Mouse (Mus musculus) liver, embryonic 16.5 days (tissue): Measurements from ENCODE around the gene Cntnap2. TPM values are rescaled to one million over a fixed set of nuclear protein-coding genes. Genes with fewer than 3 reads are reported as not detected.

ENCODE experiments used
- ATAC-seq: fragments of 200-750 bp; cut with Nextera tagmentation; 2 replicates; pipeline ENCODE4 v1.8.0; 2017; ENCODE audit warnings: low read depth, mild to moderate bottlenecking, moderate number of reproducible peaks, moderate library complexity
- H3K27ac ChIP-seq: fragments of 300-500 bp; sonication (generic); 2 replicates; pipeline ENCODE4 v1.5.1; 2014; ENCODE audit warnings: mild to moderate bottlenecking, low read length
- H3K27me3 ChIP-seq: fragments of 300-500 bp; sonication (generic); 2 replicates; pipeline ENCODE4 v1.6.1; 2014; ENCODE audit warnings: low read depth, low read length, mixed read lengths; ENCODE audit not compliant: control insufficient read depth, insufficient read depth
- H3K36me3 ChIP-seq: fragments of 300-500 bp; sonication (generic); 2 replicates; pipeline ENCODE4 v1.6.1; 2014; ENCODE audit warnings: mild to moderate bottlenecking; ENCODE audit not compliant: control insufficient read depth, insufficient read depth
- H3K4me1 ChIP-seq: fragments of 300-500 bp; sonication (generic); 2 replicates; pipeline ENCODE4 v1.6.1; 2014; ENCODE audit warnings: low read depth, low read length, mixed read lengths; ENCODE audit not compliant: control insufficient read depth
- H3K4me2 ChIP-seq: fragments of 300-500 bp; sonication (generic); 2 replicates; pipeline ENCODE4 v1.6.1; 2014; ENCODE audit warnings: low read depth, low read length, mixed read lengths
- H3K4me3 ChIP-seq: fragments of 300-500 bp; sonication (generic); 2 replicates; pipeline ENCODE4 v1.5.1; 2014; ENCODE audit warnings: low read depth, mild to moderate bottlenecking, low read length
- H3K9ac ChIP-seq: fragments of 300-500 bp; sonication (generic); 2 replicates; pipeline ENCODE4 v1.6.1; 2014; ENCODE audit warnings: low read depth, low read length
- H3K9me3 ChIP-seq: fragments of 300-500 bp; sonication (generic); replicated peaks from 2 replicates; pipeline ENCODE4 v1.6.1; 2016; ENCODE audit warnings: low read length; ENCODE audit not compliant: control insufficient read depth
- WGBS: fragments of 180-500 bp; shearing (Covaris S2); extraction: QIAGEN DNeasy Blood & Tissue Kit; methylation state at CpG from one replicate; pipeline ENCODE4 v1.1.7; 2014; ENCODE audit not compliant: insufficient replicate concordance; 5-methylcytosine and 5-hydroxymethylcytosine counted together
- polyA plus RNA-seq: library from polyadenylated mRNA; unstranded; fragments of >200 nt; fragmentation: Nextera tagmentation; extraction: Ambion mirVana; gene quantifications from 2 replicates; pipeline ENCODE4 v1.2.1, GENCODE M21; 2015

Cntnap2 gene
- polyA plus RNA-seq, 1 experiment from 2014 or later, result 0.19 TPM

- no peak for ATAC-seq
- H3K9me3 ChIP-seq, result no peaks in the 10 kb centered on the region
- no peak overlapping the region for H3K4me2 ChIP-seq
- no peaks in the 10 kb centered on the region for H3K27me3 ChIP-seq
- H3K36me3 ChIP-seq, result no peaks in the 10 kb centered on the region
- no peak overlapping the region for H3K4me3 ChIP-seq
- 55% methylated on average over 2 of the region's 2 CpGs for WGBS
- H3K27ac ChIP-seq, result no peak overlapping the region
- H3K9ac ChIP-seq, result no peak overlapping the region
- H3K4me1 ChIP-seq, result no peaks in the 10 kb centered on the region
These were observed 145.9 kb downstream of the Cntnap2 start for GRCm38 (mm10) chr6:45205039-45205438.

GRCm38 (mm10) chr6:45214330-45214729 is 155.2 kb downstream of the Cntnap2 start:
- H3K9me3 ChIP-seq, result no peaks in the 10 kb centered on the region

GRCm38 (mm10) chr6:45229002-45229401 is 169.8 kb downstream of the Cntnap2 start:
- ATAC-seq, result no peak
- no peak overlapping the region for H3K27ac ChIP-seq
- H3K4me2 ChIP-seq, result no peak overlapping the region
- H3K27me3 ChIP-seq, result no peaks in the 10 kb centered on the region
- H3K9ac ChIP-seq, result no peak overlapping the region
- no peak overlapping the region for H3K4me3 ChIP-seq
- H3K4me1 ChIP-seq, result no peaks in the 10 kb centered on the region
- WGBS, result 56% methylated on average over 1 of the region's 1 CpGs
- H3K36me3 ChIP-seq, result no peaks in the 10 kb centered on the region
- no peaks in the 10 kb centered on the region for H3K9me3 ChIP-seq

More at GRCm38 (mm10) chr6:45214330-45214729, 155.2 kb downstream of the Cntnap2 start:
- Histone ChIP-seq H3K27me3 (no peaks in the 10 kb centered on the region), H3K4me2 (no peak overlapping the region), H3K36me3 (no peaks in the 10 kb centered on the region), H3K9ac (no peak overlapping the region), H3K4me1 (no peaks in the 10 kb centered on the region), H3K27ac (no peak overlapping the region), H3K4me3 (no peak overlapping the region)
- WGBS, result 31% methylated on average over 1 of the region's 1 CpGs
- no peak for ATAC-seq

- 63% methylated on average over 3 of the region's 3 CpGs for WGBS
- no peak overlapping the region for H3K4me3 ChIP-seq
- no peaks in the 10 kb centered on the region for H3K9me3 ChIP-seq
- H3K27me3 ChIP-seq, result no peaks in the 10 kb centered on the region
- H3K9ac ChIP-seq, result no peak overlapping the region
- no peak for ATAC-seq
- H3K4me1 ChIP-seq, result no peaks in the 10 kb centered on the region
- no peak overlapping the region for H3K27ac ChIP-seq
- H3K4me2 ChIP-seq, result no peak overlapping the region
- H3K36me3 ChIP-seq, result no peaks in the 10 kb centered on the region
These were observed 173.4 kb downstream of the Cntnap2 start for GRCm38 (mm10) chr6:45232571-45232970.

- Histone ChIP-seq H3K9ac (no peak overlapping the region), H3K4me2 (no peak overlapping the region), H3K4me3 (no peak overlapping the region), H3K9me3 (no peaks in the 10 kb centered on the region), H3K27ac (no peak overlapping the region), H3K27me3 (no peaks in the 10 kb centered on the region), H3K4me1 (no peaks in the 10 kb centered on the region), H3K36me3 (no peaks in the 10 kb centered on the region)
- no peak for ATAC-seq
- 70% methylated on average over 4 of the region's 4 CpGs for WGBS
These were observed 177.4 kb downstream of the Cntnap2 start for GRCm38 (mm10) chr6:45236531-45236930.

- no peak for ATAC-seq
- Histone ChIP-seq H3K9me3 (no peaks in the 10 kb centered on the region), H3K27ac (no peak overlapping the region), H3K36me3 (no peaks in the 10 kb centered on the region), H3K4me3 (no peak overlapping the region), H3K4me1 (no peaks in the 10 kb centered on the region), H3K9ac (no peak overlapping the region), H3K27me3 (no peaks in the 10 kb centered on the region), H3K4me2 (no peak overlapping the region)
These were observed 179.0 kb downstream of the Cntnap2 start for GRCm38 (mm10) chr6:45238117-45238516.

GRCm38 (mm10) chr6:45241218-45241617 is 182.1 kb downstream of the Cntnap2 start:
- WGBS, result 53% methylated on average over 1 of the region's 1 CpGs

GRCm38 (mm10) chr6:45244680-45245079 is 185.5 kb downstream of the Cntnap2 start:
- Histone ChIP-seq H3K4me3 (no peak overlapping the region), H3K27me3 (no peaks in the 10 kb centered on the region), H3K27ac (no peak overlapping the region), H3K36me3 (no peaks in the 10 kb centered on the region), H3K4me1 (no peaks in the 10 kb centered on the region), H3K9ac (no peak overlapping the region), H3K4me2 (no peak overlapping the region), H3K9me3 (no peaks in the 10 kb centered on the region)
- no peak for ATAC-seq
- 49% methylated on average over 1 of the region's 1 CpGs for WGBS

More at GRCm38 (mm10) chr6:45241218-45241617, 182.1 kb downstream of the Cntnap2 start:
- Histone ChIP-seq H3K27me3 (no peaks in the 10 kb centered on the region), H3K9ac (no peak overlapping the region), H3K4me3 (no peak overlapping the region), H3K4me2 (no peak overlapping the region), H3K36me3 (no peaks in the 10 kb centered on the region), H3K27ac (no peak overlapping the region), H3K9me3 (no peaks in the 10 kb centered on the region), H3K4me1 (no peaks in the 10 kb centered on the region)
- ATAC-seq, result no peak

- no peaks in the 10 kb centered on the region for H3K9me3 ChIP-seq
- 36% methylated on average over 1 of the region's 1 CpGs for WGBS
- H3K27ac ChIP-seq, result no peak overlapping the region
- H3K27me3 ChIP-seq, result no peaks in the 10 kb centered on the region
- ATAC-seq, result no peak
- H3K9ac ChIP-seq, result no peak overlapping the region
- H3K4me1 ChIP-seq, result no peaks in the 10 kb centered on the region
- no peaks in the 10 kb centered on the region for H3K36me3 ChIP-seq
- H3K4me2 ChIP-seq, result no peak overlapping the region
- no peak overlapping the region for H3K4me3 ChIP-seq
These were observed 198.9 kb downstream of the Cntnap2 start for GRCm38 (mm10) chr6:45258047-45258446.
